Mouse (Mus musculus) spleen, adult 2 months (tissue): ENCODE measurements around the gene Lrrc73. TPM values are rescaled to one million over a fixed set of nuclear protein-coding genes. Genes with fewer than 3 reads are reported as not detected.

Experiments used
- DNase-seq, 2 experiments: peaks; one replicate each; pipeline versions ENCODE4 v3.0.0 to v3.0.0-alpha.2; 2012 to 2021; ENCODE audit warnings: low spot score in 2 of 2, low read depth in 1 of 2
- H3K27ac ChIP-seq: fragments of 200-500 bp; 2 replicates; pipeline ENCODE4 v1.5.1; 2012; ENCODE audit warnings: low read length, inconsistent platforms; ENCODE audit not compliant: insufficient read depth
- H3K27me3 ChIP-seq: fragments of 200-500 bp; 2 replicates; pipeline ENCODE4 v1.6.1; 2012; ENCODE audit warnings: mild to moderate bottlenecking, moderate library complexity, low read length, inconsistent platforms; ENCODE audit not compliant: control insufficient read depth, insufficient read depth
- H3K36me3 ChIP-seq: fragments of 200-500 bp; 2 replicates; pipeline ENCODE4 v1.6.1; 2012; ENCODE audit warnings: mild to moderate bottlenecking, low read length, inconsistent platforms; ENCODE audit not compliant: control insufficient read depth, insufficient read depth
- H3K4me1 ChIP-seq: fragments of 200-500 bp; 2 replicates; pipeline ENCODE4 v1.6.1; 2011; ENCODE audit warnings: inconsistent platforms; ENCODE audit not compliant: control insufficient read depth, insufficient read depth, insufficient read length
- H3K4me3 ChIP-seq: fragments of 200-500 bp; 2 replicates; pipeline ENCODE4 v1.5.1; 2011; ENCODE audit warnings: mild to moderate bottlenecking, inconsistent platforms; ENCODE audit not compliant: insufficient read depth, insufficient read length; ENCODE audit errors: extremely low read depth
- CTCF ChIP-seq: fragments of 200-500 bp; IDR thresholded peaks from 2 replicates; pipeline ENCODE4 v1.5.1; 2011; ENCODE audit warnings: mild to moderate bottlenecking, inconsistent platforms; ENCODE audit not compliant: insufficient read depth, insufficient read length, insufficient replicate concordance; ENCODE audit errors: extremely low read depth
- POLR2A ChIP-seq: fragments of 200-500 bp; IDR thresholded peaks from 2 replicates; pipeline ENCODE4 v1.6.1; 2011; ENCODE audit warnings: low read depth, low read length, inconsistent platforms
- WGBS: fragments of 180-500 bp; shearing (Covaris S2); methylation state at CpG from one replicate; pipeline ENCODE4 v1.1.7; 2018; 5-methylcytosine and 5-hydroxymethylcytosine counted together
- polyA plus RNA-seq: library from polyadenylated mRNA; depleted of rRNA; stranded (reverse); fragments of >200 nt; gene quantifications from 2 replicates; pipeline ENCODE4 v1.2.3, GENCODE M21; 2012

Lrrc73 gene
- polyA plus RNA-seq, 1 experiment, result 0.82 TPM

DNA sequence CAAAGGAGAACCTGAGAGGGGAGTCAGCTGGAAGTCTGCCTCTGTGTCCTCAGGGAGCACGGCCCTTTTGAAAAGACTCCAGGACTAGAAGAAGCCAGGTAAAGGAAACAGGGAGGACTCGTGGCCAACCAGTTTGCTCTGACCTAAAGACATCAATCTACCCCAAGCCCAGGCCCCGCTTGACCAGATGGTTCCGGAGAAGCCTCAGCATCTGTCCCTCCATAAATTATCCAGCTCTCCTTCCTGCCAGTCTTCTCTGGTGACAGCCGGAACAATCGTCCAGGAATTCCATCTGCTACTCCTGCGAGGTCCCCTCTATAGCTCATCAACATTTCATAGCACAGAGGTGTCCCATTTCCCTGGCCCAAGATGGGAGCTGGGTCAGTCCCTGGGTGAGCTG lies 31.3 kb downstream of the Lrrc73 start:
- 69% methylated on average over 7 of the region's 7 CpGs for WGBS
- TF ChIP-seq CTCF (no peak), POLR2A (no peak)
- Histone ChIP-seq H3K36me3 (no peaks in the 10 kb centered on the region), H3K27me3 (no peaks in the 10 kb centered on the region), H3K27ac (no peak overlapping the region), H3K4me3 (no peak overlapping the region), H3K4me1 (peaks cover 2% of the 10 kb centered on the region; the same call in 1 of the 2 replicates)
- DNase-seq, result no peak

DNA sequence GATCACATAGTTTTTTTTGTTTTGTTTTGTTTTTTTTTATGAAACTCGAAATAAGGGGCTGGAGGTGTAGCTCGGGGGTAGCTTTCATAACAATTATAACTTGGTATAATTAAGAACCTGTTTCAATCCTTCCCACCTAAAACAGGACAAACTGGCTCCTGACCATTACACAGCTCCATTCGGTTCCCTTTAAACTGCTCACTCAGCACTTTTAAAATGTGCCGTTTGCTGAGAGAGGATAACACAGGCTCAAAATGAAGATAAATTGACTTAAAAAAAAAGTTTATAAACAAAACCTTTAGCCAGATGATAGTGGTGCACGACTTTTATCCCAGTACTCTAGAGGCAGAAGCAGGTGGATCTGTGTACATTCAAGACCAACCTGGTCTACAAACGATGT lies 32.1 kb downstream of the Lrrc73 start:
- no peak for TF ChIP-seq CTCF
- H3K4me3 ChIP-seq, result no peak overlapping the region
- H3K36me3 ChIP-seq, result no peaks in the 10 kb centered on the region
- H3K4me1 ChIP-seq, result peaks cover 2% of the 10 kb centered on the region; the same call in 1 of the 2 replicates
- no peaks in the 10 kb centered on the region for H3K27me3 ChIP-seq
- no peak overlapping the region for H3K27ac ChIP-seq
- no peak for DNase-seq
- 71% methylated on average over 6 of the region's 6 CpGs for WGBS

DNA sequence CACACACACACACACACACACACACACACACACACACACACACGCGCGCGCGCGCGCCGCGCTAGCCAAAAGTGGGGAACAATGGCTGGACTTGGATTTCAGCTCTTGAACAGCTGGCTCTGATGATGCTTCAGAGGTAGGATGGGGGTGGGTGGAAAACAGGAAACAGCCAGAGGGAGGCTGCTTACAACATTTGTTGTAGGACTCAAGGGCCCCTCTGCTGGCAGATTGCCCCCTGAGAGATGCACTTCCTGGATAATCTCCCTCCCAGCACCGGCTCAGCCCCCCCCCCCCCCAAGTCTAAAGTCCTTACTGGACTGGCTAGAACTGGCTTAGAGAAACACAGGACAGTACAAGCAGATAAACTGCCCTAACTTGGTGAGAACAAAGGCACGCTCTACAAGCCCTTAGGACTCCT lies 34.4 kb downstream of the Lrrc73 start:
- Histone ChIP-seq H3K27me3 (no peaks in the 10 kb centered on the region), H3K4me1 (no peaks in the 10 kb centered on the region), H3K4me3 (no peak overlapping the region), H3K27ac (no peak overlapping the region), H3K36me3 (no peaks in the 10 kb centered on the region)
- no peak for TF ChIP-seq CTCF
- TF ChIP-seq POLR2A, result no peak
- 48% methylated on average over 11 of the region's 11 CpGs for WGBS
- DNase-seq, result no peak

DNA sequence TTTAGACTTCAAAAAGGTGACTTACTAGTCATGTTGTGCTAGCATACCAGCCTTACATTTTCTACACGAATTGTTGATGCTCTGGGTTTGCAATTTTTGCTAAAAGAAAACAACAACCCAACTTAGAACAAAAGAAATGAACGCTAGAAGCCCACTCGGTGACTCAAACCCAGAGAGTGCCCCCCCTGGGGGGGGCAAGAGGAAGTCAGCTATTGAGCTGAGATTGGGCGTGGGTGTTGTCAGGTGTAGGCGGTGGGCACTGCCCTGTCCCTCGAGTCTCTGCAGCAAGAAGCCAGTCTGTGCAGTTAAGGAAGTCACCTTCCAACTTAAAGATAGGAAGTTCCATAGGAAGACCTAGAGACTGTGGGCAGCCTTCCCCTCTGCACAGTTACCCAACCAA lies 43.3 kb downstream of the Lrrc73 start:
- WGBS, result 8% methylated on average over 6 of the region's 6 CpGs

GRCm38 (mm10) chr17:46297028-46297363 lies 43.7 kb downstream of the Lrrc73 start:
- H3K4me1 ChIP-seq, result peaks cover 13% of the 10 kb centered on the region
- H3K36me3 ChIP-seq, result no peaks in the 10 kb centered on the region
- no peak overlapping the region for H3K27ac ChIP-seq
- DNase-seq, result no peak
- peaks cover 19% of the 10 kb centered on the region for H3K27me3 ChIP-seq
- WGBS, result 15% methylated on average over 6 of the region's 6 CpGs
- no peak overlapping the region for H3K4me3 ChIP-seq
- TF ChIP-seq POLR2A (no peak), CTCF (no peak)

More for the DNA sequence above, 43.3 kb downstream of the Lrrc73 start:
- Histone ChIP-seq H3K4me3 (no peak overlapping the region), H3K4me1 (peaks cover 13% of the 10 kb centered on the region), H3K36me3 (no peaks in the 10 kb centered on the region), H3K27me3 (peaks cover 19% of the 10 kb centered on the region), H3K27ac (no peak overlapping the region)
- no peak for TF ChIP-seq POLR2A
- no peak for TF ChIP-seq CTCF
- DNase-seq, result no peak

DNA sequence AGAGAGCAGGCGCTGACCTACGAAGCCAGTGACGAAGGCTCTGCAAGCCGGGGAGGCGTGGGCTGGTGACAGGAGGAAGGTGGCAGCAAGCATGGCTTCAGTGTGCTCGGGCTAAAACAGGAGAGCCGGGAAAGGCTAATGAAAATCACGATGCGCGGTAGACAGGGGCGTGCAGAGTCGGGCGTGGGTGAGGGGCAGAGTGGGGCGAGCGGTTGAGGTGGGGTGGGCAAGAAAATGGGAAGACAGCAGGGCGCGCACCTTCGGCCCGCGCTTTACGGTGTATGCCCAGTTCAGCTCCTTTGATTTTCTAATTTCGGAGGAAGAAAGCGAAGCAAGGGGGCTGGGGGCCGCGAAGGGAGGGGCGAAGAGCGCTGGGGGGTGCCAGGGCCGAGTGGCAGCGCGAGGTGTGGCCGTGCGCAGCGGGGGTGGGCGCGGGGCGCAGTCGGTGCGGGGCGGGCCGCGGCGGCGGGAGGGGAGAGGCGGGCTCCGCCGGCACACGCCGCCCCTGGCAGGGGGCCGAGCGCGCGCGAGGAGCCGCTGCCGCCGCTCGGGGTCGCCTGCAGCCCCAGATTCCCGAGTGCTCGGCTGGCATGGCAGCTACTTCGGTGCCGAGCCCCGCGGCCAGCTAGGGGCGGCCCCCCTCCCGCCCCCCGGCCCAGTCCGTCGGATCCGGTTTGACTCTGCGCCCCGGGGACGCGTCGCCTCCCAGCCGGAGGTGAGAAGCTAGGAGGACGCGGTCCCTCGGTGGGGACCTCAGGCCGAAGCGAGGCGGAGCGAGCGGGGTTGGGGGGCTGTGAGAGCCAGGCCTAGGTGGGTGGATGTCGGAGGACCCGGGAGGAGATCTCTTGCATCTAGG lies 44.3 kb downstream of the Lrrc73 start, which contains the start of gene Dlk2:
Dlk2 (plus strand) TSS at position 58 of the 856 bp plus-strand sequence.
- no peaks in the 10 kb centered on the region for H3K36me3 ChIP-seq
- peaks cover 19% of the 10 kb centered on the region for H3K27me3 ChIP-seq
- 1% methylated on average over 59 of the region's 86 CpGs for WGBS

More for the DNA sequence above, 44.3 kb downstream of the Lrrc73 start, which contains the start of gene Dlk2:
- Histone ChIP-seq H3K27ac (no peak within 1 kb of the TSS), H3K4me1 (peaks cover 13% of the 10 kb centered on the region), H3K4me3 (peak within 1 kb of the TSS; percentile 43; the same call in 1 of the 2 replicates)
- TF ChIP-seq POLR2A (no peak), CTCF (no peak)
- DNase-seq, result no peak
